Mouse (Mus musculus) left cerebral cortex, adult 8-10 months (tissue): ENCODE measurements around the gene Zbtb16. TPM values are rescaled to one million over a fixed set of nuclear protein-coding genes. Genes with fewer than 3 reads are reported as not detected.

Experiments
- DNase-seq, 2 experiments: peaks; one replicate each; pipeline ENCODE4 v3.0.0; 2022; ENCODE audit warnings: low spot score in 2 of 2
- total RNA-seq, 4 experiments: library from RNA; stranded (reverse); gene quantifications; 2 replicates each; pipeline ENCODE4 v1.2.4; 2022

Gene Zbtb16
- total RNA-seq, 4 experiments from 2014 or later, result 66.8 to 72.0 (median 69.8) TPM

GRCm38 (mm10) chr9:48731651-48732536 is 104.1 kb downstream of the Zbtb16 start:
- DNase-seq, result no peak

DNA sequence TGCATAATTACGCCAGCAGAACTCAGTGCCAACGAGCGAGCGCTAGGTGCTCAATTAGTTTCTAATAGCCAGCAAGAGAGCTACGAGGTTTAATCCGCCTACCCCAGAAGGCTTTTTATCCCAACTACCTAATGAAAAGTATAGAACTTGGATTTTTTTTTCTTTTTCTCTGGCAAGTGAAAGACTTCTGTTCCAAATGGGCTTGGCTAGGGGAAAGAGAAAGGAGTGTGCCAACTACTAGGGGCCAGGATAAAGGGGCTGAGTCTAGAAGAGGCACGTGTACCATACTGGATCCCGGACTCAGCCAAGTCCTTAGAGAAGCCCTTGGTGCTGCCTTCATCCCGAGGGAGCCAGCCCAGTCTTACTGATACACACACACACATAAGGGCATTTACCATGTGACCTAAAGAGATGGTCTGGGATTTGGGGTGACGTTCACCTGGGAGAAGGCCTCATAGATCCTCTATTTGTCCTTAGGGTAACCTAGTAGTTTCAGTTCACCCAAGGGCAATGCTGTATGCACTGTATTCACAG is 105.5 kb downstream of the Zbtb16 start:
- no peak for DNase-seq

DNA sequence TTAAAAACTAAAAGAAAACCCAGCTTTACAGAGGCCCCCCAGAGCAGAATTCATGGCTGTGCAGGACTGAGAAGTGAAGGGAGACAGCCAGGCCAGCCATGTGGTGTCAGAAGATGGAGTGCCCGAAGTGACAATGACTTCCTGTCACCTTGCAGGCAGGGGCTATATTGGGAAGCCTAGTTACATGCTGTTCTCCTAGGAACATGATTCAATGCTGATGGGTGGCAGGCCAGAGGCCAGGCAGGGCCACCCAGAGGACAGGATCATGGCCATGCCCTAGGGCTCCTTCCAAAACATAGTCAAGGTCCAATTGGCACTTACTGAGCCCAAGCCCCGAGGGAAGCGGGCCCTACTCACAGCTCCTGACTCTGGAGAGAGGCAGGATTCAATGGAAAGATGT is 106.6 kb downstream of the Zbtb16 start:
- no peak for DNase-seq

DNA sequence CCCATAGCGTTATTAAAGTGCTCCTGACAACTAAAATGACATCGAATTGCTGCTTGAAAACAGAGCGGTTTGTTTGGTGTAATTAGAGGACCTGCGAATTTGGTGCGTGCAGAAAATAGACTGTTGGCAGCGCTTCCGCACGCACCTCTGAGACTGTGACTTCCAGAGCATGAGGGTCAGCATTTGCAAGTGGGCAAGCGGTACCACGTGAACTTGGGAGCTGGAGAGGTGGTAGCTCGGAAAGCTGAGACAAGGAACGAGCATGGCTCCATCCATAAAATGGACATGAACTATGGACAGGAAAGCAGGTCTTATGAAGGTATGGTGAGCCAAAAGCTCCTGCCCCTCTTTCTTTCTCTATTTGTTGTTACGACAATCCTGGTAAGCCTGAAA is 107.3 kb downstream of the Zbtb16 start:
- no peak for DNase-seq

DNA sequence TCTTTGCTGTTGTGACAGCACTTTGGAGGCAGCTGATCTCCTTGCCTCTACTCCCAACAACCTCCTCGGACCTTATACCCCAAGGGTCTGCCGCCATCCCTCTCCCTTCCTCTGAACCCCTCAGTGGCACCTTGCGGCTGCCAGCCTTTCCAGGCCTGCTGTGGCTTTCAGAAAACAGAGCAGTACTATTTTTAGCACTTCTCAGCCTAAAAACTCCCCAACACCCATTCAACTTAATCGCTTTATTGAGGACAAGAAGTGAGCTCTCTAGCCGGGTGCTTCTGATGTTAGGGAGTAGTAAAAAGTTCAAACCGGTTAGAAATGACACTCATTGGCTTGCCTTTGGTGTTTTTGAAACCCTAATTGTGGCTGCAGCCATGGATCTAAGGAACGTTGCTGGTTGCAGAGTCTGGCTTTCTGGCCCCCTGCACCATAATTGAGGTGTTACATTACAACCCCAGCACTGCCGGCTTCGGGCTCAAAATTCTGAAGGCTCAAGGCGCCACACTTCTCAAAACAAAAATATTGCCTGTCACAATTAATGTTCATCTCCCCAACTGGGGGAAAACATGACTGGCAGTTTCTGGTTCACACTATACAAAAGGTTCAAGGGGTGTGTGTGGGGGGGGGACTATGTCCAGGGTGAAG is 107.8 kb downstream of the Zbtb16 start:
- no peak for DNase-seq

DNA sequence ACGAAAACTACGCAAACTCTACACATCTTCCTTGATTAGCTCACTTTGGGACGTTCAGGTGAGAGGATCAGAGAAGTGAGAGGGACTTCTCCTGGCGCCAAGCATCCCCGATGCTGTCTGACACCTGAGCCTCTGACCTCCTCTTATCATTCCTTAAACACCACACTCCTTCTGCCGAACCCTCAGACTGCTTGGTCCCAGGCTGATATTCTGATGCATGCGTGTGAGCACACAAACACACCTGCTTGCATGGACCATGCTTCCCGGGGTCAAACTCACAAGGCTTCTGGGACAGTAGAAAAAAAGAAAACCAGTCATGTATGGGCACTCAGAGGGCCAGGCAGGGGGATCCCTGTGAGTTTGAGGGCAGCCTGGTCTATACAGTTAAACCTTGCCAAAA is 109.7 kb downstream of the Zbtb16 start:
- no peak for DNase-seq

DNA sequence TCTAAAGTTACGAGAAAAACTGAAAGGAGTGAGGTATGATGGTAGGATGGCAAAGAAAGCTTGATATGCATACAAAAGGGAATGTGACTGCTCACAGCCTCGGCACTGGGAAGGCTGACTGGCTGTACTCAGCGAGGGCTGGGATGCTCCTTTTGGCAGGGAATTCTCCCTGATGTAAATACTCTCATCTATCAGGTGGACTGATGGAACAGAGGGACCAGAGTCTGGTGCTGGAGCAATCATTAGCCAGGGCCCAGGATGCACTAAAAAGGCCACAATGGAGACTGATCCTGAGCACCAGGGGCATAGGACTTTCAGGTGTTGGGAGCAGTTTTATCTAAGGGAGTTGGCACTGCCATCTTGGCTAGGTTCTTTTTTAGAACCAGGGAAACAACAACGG is 110.1 kb downstream of the Zbtb16 start:
- DNase-seq, result no peak

DNA sequence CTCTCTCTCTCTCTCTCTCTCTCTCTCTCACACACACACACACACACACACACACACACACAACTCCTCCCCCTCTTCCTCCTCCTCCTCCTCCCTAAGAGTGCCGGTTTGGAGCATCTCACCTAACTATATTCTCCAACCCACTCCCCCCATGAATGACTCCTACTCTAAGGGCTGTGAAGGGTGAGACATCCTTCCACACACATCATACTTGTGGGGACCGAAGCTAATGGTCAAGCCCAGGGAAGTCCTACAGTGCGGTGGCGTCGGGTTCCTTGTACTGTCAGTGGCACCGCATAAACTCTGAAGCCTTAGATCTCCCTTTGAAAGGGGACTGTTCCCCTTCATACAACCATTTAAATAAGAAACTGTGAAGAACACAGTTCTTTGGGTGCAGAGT is 110.9 kb downstream of the Zbtb16 start:
- no peak for DNase-seq

- no peak for DNase-seq
These were observed 111.3 kb downstream of the Zbtb16 start for GRCm38 (mm10) chr9:48724733-48725132.

DNA sequence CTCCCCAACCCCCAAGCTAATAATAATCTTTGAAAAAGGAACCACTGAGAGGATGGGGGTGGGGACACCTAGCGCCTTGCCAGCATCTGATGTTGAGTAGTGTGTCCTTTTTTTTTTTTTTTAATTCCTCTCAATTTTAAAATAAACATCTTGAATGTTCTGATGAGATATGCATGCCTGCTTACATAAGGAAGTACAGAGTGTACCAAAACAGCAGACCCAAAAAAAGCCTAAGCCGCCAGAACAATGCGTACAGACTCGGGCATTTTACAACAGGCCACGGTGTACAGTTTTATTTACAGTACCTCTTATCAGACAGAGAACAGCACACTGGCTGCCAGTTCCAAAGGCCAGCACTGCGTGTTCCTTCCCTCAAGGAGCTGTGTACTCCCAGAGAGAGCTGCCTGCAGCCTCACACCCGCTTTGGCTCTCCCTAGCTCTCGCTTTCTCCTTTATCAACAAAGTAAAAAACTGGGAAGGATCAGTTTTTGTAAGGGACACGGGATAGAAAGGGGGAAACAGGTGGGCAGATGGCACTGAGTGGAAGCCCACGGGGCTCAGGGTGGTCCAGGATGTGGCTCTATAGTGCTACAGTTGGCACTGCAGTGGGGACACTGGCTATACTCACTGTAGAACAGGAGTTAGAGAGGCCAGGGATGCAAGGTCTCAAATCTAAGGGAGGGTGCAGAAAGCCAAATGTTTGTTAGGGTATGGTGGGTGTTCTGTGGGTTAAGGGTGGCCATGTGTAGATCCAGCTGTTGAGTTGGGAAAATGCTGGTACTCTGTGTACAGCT is 112.3 kb downstream of the Zbtb16 start:
- peak; percentile 62 to 81 for DNase-seq

- DNase-seq, result no peak
These were observed 113.0 kb downstream of the Zbtb16 start for GRCm38 (mm10) chr9:48723025-48723424.

GRCm38 (mm10) chr9:48722261-48722920 is 113.6 kb downstream of the Zbtb16 start:
- DNase-seq, result no peak

DNA sequence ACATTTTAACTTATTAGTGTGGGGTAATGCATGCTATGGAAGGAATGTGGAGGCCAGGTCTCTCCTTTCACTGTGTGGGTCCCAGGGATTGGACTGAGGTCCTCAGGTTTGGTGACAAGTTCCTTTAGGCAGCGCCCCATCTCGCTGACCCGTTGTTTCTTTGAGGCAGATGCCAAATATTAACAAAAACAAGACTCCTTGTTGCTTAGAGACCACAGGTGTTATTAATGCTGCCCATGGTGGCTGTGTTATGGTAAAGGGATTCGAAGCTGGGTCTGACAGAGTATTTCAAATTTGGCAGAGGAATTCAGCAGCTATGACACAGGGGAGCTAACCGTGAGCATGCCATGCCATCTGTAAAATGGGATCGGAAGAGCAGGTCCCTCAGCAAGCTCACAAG is 114.4 kb downstream of the Zbtb16 start:
- no peak for DNase-seq

GRCm38 (mm10) chr9:48721172-48721571 is 114.8 kb downstream of the Zbtb16 start:
- DNase-seq, result no peak

GRCm38 (mm10) chr9:48720251-48720963 is 115.6 kb downstream of the Zbtb16 start:
- no peak for DNase-seq

- DNase-seq, result no peak
These were observed 116.4 kb downstream of the Zbtb16 start for GRCm38 (mm10) chr9:48719619-48720018.

- DNase-seq, result no peak
These were observed 119.5 kb downstream of the Zbtb16 start for GRCm38 (mm10) chr9:48716549-48716948.

- DNase-seq, result no peak
These were observed 121.0 kb downstream of the Zbtb16 start for GRCm38 (mm10) chr9:48715042-48715441.

DNA sequence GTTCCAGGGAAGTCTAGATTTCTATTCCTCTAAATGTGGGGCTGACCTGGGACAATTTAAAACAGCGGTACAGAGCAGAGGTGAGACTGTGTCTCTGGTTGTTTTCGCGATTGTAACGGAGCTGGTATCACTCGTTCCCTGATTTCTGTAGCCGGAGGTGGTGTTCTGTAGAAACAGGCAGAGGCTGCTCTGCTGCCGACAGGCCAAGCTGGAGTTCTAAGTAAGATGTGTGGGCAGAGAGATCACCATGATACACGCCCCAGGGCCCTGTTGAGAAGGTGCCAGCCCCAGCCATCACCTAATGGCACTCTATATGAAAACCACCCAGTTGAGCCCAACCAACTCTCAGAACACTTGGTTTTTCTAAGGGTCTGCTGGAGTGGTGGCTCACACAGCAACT is 122.2 kb downstream of the Zbtb16 start:
- DNase-seq, result no peak

- no peak for DNase-seq
These were observed 122.8 kb downstream of the Zbtb16 start for GRCm38 (mm10) chr9:48712985-48713765.
